Mouse (Mus musculus): ENCODE results near the gene Papolg.
"Not testable (repeated sequence)": the region's sequence is repeated elsewhere in the genome, so short reads cannot be mapped to it uniquely, and the experiment has no call there.

Papolg gene

DNA sequence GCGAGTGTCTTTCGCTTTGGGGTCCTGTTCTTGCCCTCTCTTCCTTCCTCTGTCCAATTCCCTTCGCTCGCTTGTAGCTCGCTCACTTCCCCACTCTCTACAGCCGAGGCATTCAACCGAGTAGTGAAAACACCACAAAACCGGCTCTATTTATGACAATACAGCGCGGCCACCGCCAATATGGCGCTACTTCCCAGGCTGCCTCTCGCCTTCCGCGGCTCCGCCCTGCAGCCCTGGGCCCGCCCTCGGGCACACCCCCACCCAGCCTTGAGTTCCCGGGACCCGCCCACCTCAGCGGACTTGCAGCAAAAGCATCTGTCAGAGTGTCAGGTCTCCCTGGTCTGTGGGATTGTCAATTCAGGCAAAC is at the start of gene Papolg:
TSS of gene Papolg (minus strand) at position 194 of the 367 bp plus-strand sequence.
- peak; percentile 89 for DNase-seq (ENCODE audit: low spot score)

DNA sequence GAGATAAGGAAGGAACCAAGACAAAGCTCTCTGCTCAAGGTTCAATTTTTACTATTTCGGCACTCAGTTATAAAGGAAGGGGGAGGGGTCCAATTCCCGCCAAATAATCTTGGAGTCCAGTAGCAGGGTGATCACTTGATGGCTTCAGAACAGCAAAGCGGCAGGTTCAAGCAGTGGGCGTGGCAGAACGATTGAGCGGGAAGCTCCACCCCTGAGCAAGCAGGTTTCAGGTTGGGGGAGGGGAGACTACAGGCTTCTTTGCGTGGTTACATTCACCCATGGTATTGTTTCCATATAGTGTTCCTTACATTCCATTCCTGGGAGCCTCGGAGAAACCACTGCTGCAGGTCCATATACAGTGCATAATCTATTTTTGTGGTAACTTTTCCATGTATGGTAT is 33.1 kb upstream of the Papolg start:
- DNase-seq (ENCODE audit: low spot score) = not testable (repeated sequence)

DNA sequence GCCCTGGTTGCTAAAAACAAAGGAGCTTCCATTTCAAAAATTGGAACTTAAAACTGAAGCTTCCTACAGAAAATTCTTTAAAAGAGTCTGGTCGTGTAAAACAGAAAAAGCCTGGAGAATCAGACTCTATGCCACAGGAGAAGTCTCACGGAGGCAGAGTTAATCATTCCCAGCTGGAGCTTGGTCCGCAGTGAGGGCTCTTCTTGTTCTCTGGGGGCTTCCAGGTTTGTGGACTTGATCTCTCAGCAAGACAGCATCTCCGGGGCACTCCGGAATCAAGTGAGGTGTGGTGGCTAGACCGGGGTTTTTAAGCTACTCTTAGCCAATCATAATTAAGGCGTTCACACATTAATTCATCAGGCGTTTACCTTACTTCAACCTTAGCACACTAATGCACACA is 32.6 kb upstream of the Papolg start:
- DNase-seq (ENCODE audit: low spot score) = no peak

DNA sequence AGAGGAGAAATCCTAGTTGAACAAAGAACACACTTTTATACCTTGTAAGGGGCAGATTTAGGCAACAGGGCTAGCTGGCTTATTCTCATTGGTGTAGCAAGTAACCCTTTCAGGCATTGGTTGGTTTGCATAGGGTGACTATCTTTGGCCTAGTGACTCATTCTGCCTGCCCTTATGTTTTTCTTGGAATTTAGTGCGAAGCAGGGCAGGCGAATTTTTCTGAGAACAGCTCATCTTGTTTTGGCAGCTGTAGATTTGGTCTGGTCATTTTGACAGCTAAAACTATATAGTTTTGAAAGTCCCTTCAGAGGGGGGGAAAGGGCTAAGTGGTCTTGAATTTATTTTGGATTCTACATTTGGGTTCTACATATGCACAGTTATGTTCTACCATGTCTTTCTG is 18.8 kb upstream of the Papolg start:
- DNase-seq (ENCODE audit: low spot score) = not testable (repeated sequence)

DNA sequence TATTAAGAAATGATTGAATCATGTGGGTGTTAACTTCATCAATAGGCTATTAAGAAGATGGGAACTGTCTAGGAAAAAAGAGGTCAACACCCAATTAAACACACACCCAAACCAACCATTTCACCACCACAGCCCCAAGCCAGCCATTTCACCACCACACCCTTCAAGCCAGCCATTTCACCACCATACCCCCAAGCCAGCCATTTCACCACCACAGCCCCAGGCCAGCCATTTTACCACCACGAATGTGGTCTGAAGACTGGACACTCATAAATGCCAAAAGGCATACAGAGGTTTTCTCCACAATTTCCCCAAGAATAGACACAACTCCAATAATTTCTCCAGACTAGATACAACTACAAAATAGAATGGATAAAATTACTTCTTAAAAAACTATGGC is 8.9 kb upstream of the Papolg start:
- DNase-seq (ENCODE audit: low spot score) = no peak

DNA sequence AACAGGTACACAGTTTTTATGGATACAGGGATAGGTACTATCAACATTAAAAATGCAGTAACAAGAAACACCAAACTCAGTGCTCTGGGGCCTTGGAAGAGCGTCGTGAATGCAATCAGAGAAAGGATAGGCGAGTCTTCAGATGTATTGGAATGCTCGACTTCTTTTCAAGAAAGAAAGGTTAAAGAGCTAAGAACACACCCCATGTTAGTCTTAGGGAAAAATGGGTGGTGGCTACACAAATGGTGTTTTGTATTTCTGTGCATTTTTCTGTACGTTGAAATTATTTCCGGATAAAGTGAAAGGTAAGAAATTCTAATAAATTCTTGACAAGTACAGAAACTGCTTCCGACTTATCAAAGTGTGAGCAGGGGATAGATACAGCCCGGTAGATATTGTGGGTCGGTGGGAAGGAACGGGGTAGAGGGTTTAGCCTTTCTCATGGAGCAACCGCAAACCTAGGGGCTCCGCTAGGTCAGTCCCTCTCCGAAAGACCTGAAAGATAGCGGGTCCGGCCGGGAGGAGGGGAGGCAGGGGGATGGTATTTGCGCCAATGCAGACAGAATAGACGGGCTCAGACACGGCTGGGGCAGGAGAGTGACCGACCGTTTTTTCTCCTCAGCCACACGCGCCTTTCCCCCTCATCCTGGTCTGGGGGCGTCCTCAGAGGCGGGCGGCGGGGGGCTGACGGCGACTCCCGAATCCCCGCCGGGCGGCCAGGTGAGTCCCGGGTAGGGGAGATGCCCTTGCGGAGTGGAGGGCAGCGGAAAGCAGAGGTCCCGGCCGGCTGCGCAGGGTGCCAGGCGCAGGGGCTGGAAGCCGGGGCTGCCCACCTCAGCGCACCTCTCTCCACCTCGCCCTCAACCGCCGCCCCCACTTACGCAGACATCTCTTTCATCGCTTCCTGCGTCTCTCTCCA is 653 bp downstream of the Papolg start:
- peak; percentile 23 for DNase-seq (ENCODE audit: low spot score)

DNA sequence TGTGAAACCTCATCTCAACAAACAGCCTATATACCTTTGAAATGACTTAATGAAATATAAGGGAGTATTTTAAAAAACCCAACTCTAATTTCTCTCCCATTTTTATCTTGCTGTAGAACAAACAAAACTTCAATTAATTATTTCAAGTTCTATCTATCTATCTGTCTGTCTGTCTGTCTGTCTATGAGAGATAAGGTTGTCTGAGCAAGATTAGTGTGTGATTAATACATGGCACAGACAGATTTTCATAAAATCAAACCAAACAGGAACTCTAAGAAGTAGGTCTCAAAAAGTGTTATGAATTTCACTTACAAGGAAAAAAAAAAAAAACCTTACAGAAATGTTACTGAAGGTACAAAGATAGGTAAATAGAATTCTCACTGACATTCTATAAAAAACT is 1.5 kb downstream of the Papolg start:
- no peak for DNase-seq (ENCODE audit: low spot score)

DNA sequence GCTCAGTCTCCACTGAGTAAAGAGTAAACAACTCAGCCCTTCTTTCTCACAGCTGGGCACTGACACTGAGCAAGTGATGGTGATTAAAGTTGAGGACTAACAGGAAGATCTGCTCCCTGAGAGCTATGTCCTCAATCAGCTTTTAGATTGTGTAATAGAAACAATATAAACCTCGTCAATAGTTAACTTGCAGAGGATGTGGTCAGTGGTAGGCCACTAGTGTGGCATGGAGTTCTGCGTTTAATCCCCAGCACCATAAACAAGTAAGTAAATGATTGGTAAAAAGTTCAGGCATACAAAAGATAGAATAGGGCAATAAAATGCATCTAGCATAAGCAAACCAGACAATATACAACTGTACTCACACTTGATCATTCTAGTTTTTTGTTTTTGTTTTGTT is 30.7 kb downstream of the Papolg start:
- DNase-seq (ENCODE audit: low spot score) = no peak

DNA sequence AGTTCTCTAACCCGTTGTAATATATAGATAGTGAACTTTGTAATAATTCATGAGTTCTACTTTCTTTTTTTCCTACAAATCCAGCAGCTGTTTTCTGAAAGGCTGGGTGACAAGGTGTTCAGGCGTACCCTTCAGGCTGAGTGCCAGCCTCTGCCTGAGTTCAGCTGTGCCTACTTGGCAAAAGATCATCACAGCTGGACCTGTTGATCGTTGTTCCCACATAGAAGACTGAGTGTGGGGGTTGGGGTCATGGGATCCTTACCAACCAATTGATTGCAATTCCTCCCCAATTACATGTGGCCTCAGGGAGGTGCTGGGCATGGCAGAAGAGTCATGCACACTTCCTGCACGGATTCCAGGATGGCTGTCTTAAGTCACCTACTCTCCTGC is 38.3 kb downstream of the Papolg start:
- no peak for DNase-seq (ENCODE audit: low spot score)

DNA sequence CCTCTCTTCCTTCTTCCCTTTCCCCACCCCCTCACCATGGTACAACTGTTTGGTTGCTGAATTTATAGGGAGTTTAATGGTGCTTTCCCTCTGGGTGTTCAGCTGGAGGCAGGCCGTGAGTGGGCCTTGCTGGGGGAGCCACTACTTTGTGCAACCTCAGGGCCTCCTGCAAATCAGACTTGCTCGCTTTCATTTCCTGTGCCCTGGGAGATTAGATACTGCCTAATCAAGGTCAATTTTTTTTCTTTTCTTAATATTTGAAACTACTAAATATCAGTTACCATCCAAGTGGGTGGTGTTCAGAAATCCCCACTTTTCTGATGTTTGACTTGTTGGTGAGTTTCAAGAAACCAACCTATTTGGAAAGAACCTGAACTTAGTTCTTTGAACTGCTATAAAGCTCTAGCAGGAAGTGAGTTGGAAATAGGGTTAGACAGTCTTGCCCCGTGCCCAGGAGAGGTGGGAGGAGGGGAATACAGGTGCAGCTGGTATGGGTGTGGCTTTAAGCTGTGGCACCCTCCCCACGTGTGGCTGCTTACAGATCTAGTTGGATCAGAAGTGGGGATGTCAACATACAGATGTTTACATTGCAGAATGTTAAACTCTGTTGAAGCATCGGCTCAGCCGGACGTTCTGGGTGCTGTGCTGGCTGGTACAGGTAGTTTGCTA is 38.9 kb downstream of the Papolg start:
- DNase-seq (ENCODE audit: low spot score) = no peak

DNA sequence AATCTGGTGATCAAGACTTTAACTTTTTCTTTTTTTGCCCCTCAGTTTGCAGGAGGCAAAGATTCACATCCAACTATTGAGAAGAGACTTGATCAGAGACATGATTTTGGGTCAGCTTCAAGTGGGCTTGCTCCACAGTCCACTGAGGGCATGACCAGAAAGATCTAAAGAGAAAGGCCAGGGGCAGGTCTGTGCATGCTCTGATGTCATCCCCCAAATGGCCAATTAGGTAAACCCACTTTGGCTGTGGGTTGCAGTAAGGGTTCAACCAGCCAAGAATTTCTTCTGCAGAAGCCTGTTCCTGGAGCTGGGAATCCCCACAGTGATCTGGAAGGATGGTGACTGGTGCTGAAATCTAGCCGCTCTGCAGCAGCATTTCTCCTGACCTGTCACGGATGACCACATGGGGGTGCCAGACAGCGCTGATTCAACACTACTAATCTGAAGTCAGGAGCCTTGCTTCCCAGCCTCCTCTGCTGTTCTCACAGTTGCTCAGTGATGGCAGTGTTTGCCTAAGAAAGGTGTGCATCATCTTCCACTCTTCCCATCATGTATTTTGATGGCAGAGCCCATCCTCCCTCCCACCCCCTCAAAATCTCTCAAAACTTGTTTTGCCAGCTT is 39.8 kb downstream of the Papolg start:
- DNase-seq (ENCODE audit: low spot score) = peak; percentile 58

DNA sequence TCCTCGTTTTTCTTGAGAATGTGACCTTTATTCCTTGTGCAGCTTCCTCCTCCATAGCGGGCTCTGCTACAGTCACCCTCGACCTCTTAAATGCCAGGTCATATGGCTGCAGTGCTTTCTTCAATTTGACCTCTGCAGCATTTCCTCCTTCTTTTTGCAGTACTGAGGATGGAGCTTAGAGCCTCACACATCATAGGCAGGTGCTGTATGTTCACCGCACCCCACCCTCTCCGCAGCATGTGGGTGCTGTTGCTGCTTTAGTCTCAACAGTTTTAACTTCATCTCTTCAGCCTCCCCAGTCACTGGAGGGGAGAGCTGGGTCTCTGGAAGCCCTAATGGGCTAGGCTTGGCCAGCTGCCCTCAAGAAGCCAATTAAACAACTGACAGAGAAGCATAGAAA is 41.7 kb downstream of the Papolg start:
- no peak for DNase-seq (ENCODE audit: low spot score)

DNA sequence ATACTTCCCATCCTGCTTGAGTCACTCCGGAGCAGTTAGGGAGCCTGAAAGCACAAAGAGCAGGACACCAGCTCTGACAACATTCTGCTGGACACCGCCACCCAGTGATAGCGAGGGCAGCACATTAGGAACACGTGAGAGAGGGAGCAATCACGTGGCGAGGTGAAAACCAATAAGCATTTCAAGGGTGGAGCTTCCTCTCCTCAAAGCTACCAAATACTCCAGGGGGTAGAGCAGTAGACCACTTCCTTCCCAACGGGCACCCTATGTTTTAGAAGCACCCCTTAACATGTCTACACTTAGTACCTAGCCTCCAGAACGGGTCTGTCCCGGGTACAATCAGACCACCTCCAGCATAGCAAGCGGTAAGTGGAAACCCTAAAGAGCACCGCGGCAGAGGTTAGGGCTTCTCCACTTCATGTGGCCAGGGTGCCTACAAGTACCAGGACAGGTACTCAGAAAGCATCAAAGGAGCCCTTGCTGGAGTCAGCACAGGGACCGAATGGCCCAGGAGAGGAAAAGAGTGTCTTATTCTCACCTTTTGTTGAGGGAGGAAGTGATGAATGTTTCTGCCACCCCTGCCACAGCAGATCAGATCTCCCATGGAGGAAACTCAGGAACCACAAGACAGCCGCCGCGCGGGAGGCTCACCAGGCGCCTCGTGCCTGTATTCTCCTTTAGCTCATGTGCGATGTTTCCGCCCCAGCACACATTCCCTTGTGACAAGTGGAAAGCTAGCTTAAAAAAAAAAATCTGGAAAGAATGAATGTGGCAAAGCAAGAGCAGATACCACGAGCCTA is 48.8 kb downstream of the Papolg start:
- DNase-seq (ENCODE audit: low spot score) = no peak

DNA sequence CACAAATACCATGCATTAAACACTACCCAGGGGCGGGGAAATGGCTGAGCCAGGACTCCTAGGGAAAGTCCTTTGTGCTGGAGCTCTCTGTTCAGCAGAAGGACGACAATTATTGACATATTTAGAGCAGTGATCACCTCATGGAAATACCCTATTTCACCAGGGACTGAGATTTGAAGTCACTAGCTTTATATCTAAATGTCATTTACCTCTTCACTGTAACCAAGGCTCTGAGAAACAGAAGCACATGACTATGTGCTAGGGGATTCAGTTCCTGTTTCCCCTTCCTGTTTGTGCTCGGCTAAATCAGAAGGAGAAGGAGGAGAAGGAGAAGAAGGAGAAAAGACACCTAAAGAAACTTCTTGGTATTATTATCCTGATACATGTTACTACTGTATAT is 71.8 kb downstream of the Papolg start:
- no peak for DNase-seq (ENCODE audit: low spot score)

DNA sequence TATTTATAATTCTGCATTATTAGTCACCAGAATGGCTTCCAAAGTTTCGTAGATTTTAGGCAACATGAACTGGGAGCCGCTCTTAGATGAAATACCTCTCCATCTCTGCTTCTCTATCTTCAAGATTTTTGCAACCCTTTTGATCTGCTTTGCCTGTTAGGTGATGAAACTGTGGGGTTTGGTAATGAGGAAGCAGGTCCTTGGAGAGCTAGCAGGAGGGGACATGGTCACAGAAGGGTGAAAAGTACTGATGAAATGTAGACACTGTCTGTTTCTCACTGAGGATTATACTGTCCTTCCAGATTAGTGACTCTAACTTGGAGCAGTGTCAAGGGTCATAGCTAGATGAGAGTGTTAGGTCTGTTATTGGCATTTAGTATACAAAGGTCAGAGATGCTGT is 73.4 kb downstream of the Papolg start:
- no peak for DNase-seq (ENCODE audit: low spot score)

DNA sequence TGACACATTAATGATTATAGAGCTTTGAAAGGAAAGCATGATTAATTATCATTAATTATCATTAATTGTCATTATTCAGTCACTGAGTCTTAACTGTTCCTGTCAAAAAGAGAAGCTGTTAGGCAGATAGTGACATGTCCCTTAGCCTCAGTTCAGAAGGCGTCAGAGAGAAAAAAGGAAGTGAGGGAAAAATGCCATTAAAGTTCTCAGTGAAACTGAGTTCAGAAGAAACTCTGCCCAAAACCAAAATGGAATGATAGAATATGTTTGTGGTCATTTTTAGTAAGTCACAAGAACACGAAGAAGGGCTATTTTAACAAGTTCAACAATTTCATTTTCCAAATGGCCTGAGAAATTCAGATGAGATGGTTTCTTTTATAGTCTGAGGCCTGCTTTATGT is 74.1 kb downstream of the Papolg start:
- DNase-seq (ENCODE audit: low spot score) = no peak

DNA sequence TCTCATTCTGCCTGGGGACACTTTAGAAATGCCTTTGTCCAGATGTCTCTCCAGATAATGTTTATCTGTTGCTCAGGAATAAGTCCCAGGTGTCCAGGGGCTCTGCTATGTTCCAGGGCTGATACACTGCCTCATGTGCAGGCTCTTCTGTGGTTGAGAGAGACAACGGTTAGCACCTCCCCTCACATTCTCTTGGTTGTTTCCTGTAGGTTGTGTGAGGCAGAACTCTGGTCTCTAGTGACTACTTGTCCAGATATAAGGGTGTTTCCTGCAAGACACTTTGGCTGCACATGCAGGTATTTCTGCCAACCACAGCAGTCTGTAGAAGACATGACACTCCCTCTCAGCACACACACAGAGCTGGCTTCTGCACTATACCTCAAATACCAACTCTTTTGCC is 76.3 kb downstream of the Papolg start:
- no peak for DNase-seq (ENCODE audit: low spot score)
